Mouse (Mus musculus): ENCODE data around the gene Entpd7. TPM values are rescaled to one million over a fixed set of nuclear protein-coding genes. Genes with fewer than 3 reads are reported as not detected.

Entpd7 gene
- total RNA-seq, 2 experiments from 2014 or later, result 2.7 to 3.3 TPM

- no peak for DNase-seq
- intact Hi-C loops (cut with DNase I; ENCODE audit: low total_unique reads), result loop anchor here (5.0 kb wide), 1 partner anchor 129 kb away; no protein-coding TSS in a partner anchor
These were observed 72.2 kb downstream of the Entpd7 start for GRCm38 (mm10) chr19:43761543-43762256.

- intact Hi-C loops (cut with DNase I; ENCODE audit: low total_unique reads), result loop anchor here (5.0 kb wide), 1 partner anchor 130 kb away; no protein-coding TSS in a partner anchor
- no peak for DNase-seq
These were observed 72.9 kb downstream of the Entpd7 start for GRCm38 (mm10) chr19:43762410-43762809.

- DNase-seq, result no peak
- intact Hi-C loops (cut with DNase I; ENCODE audit: low total_unique reads), result no loop called here
These were observed 77.0 kb downstream of the Entpd7 start for GRCm38 (mm10) chr19:43766451-43766850.

GRCm38 (mm10) chr19:43767549-43768322 is 78.3 kb downstream of the Entpd7 start:
- intact Hi-C loops (cut with DNase I; ENCODE audit: low total_unique reads), result no loop called here
- no peak for DNase-seq

GRCm38 (mm10) chr19:43769366-43769960 is 80.0 kb downstream of the Entpd7 start:
- intact Hi-C loops (cut with DNase I; ENCODE audit: low total_unique reads), result no loop called here
- no peak for DNase-seq

GRCm38 (mm10) chr19:43770584-43770983 is 81.1 kb downstream of the Entpd7 start:
- DNase-seq, result no peak

GRCm38 (mm10) chr19:43771499-43771969 is 82.1 kb downstream of the Entpd7 start:
- intact Hi-C loops (cut with DNase I; ENCODE audit: low total_unique reads), result no loop called here
- no peak for DNase-seq

More at GRCm38 (mm10) chr19:43770584-43770983, 81.1 kb downstream of the Entpd7 start:
- intact Hi-C loops (cut with DNase I; ENCODE audit: low total_unique reads), result no loop called here

- DNase-seq, result no peak
- intact Hi-C loops (cut with DNase I; ENCODE audit: low total_unique reads), result no loop called here
These were observed 82.8 kb downstream of the Entpd7 start for GRCm38 (mm10) chr19:43772311-43772710.

GRCm38 (mm10) chr19:43775433-43775832 is 86.0 kb downstream of the Entpd7 start:
- DNase-seq, result no peak
- intact Hi-C loops (cut with DNase I; ENCODE audit: low total_unique reads), result no loop called here

GRCm38 (mm10) chr19:43776561-43776960 is 87.1 kb downstream of the Entpd7 start:
- intact Hi-C loops (cut with DNase I; ENCODE audit: low total_unique reads), result no loop called here
- DNase-seq, result no peak

- intact Hi-C loops (cut with DNase I; ENCODE audit: low total_unique reads), result no loop called here
- no peak for DNase-seq
These were observed 87.8 kb downstream of the Entpd7 start for GRCm38 (mm10) chr19:43777308-43777707.

- DNase-seq, result no peak
- intact Hi-C loops (cut with DNase I; ENCODE audit: low total_unique reads), result no loop called here
These were observed 90.9 kb downstream of the Entpd7 start for GRCm38 (mm10) chr19:43780391-43780790.

- intact Hi-C loops (cut with DNase I; ENCODE audit: low total_unique reads), result no loop called here
- DNase-seq, result no peak
These were observed 92.5 kb downstream of the Entpd7 start, which contains the start of gene Abcc2 for GRCm38 (mm10) chr19:43781980-43782379. Abcc2 (plus strand) TSS chr19:43782192.

Other genes starting within 250 kb of the Entpd7 start
- gene Cnnm1, start 249.2 kb upstream of the Entpd7 start, total RNA-seq (2021), result under 1 TPM; 0.12 to 0.18 TPM
- gene Got1, start 165.1 kb upstream of the Entpd7 start, total RNA-seq (2021), result 100 to 1,000 TPM; 223 to 303 TPM
- gene Nkx2-3, start 77.3 kb upstream of the Entpd7 start, total RNA-seq (2021), result not detected
- 10 to 100 TPM; 17.0 to 18.8 TPM for gene Slc25a28, start 14.8 kb upstream of the Entpd7 start, total RNA-seq (2021)
- 10 to 100 TPM; 10.6 to 12.5 TPM for gene Cutc, start 63.3 kb downstream of the Entpd7 start, total RNA-seq (2021)
- 10 to 100 TPM; 26.0 to 32.6 TPM for gene Cox15, start 63.3 kb downstream of the Entpd7 start, total RNA-seq (2021)
- not detected for gene Abcc2, start 92.5 kb downstream of the Entpd7 start, total RNA-seq (2021)

Data from gastrocnemius, postnatal 14 days (tissue).